Mouse (Mus musculus): ENCODE data around the gene Dnhd1.
A peak's percentile ranks its signal among the peaks of the same experiment; 100 is the strongest.
"Not testable (repeated sequence)": the region's sequence is repeated elsewhere in the genome, so short reads cannot be mapped to it uniquely, and the experiment has no call there.

The Dnhd1 gene

GRCm38 (mm10) chr7:105740089-105740795, 89.6 kb downstream of the Dnhd1 start:
- no peak for DNase-seq (ENCODE audit: low spot score)

GRCm38 (mm10) chr7:105740851-105741250, 90.2 kb downstream of the Dnhd1 start:
- no peak for DNase-seq (ENCODE audit: low spot score)

GRCm38 (mm10) chr7:105741978-105742377, 91.4 kb downstream of the Dnhd1 start:
- DNase-seq (ENCODE audit: low spot score) = no peak

GRCm38 (mm10) chr7:105742539-105743215, 92.0 kb downstream of the Dnhd1 start:
- DNase-seq (ENCODE audit: low spot score) = not testable (repeated sequence)

- DNase-seq (ENCODE audit: low spot score) = not testable (repeated sequence)
These were observed 92.8 kb downstream of the Dnhd1 start for GRCm38 (mm10) chr7:105743246-105743925.

- DNase-seq (ENCODE audit: low spot score) = peak; percentile 94
These were observed 93.4 kb downstream of the Dnhd1 start, which contains the start of gene Taf10 for GRCm38 (mm10) chr7:105743926-105744590. TSS of gene Taf10 (minus strand) at chr7:105744361.

GRCm38 (mm10) chr7:105747776-105748175, 97.1 kb downstream of the Dnhd1 start:
- no peak for DNase-seq (ENCODE audit: low spot score)

GRCm38 (mm10) chr7:105751491-105752433, 101.1 kb downstream of the Dnhd1 start, which contains the start of gene Tpp1:
TSS of gene Tpp1 (minus strand) at chr7:105752235.
- peak; percentile 94 for DNase-seq (ENCODE audit: low spot score)

- DNase-seq (ENCODE audit: low spot score) = no peak
These were observed 102.1 kb downstream of the Dnhd1 start for GRCm38 (mm10) chr7:105752716-105753115.

GRCm38 (mm10) chr7:105753281-105753680, 102.7 kb downstream of the Dnhd1 start:
- no peak for DNase-seq (ENCODE audit: low spot score)

GRCm38 (mm10) chr7:105761813-105762484, 111.3 kb downstream of the Dnhd1 start:
- no peak for DNase-seq (ENCODE audit: low spot score)

- no peak for DNase-seq (ENCODE audit: low spot score)
These were observed 112.1 kb downstream of the Dnhd1 start for GRCm38 (mm10) chr7:105762517-105763270.

GRCm38 (mm10) chr7:105764331-105764730, 113.7 kb downstream of the Dnhd1 start:
- no peak for DNase-seq (ENCODE audit: low spot score)

- no peak for DNase-seq (ENCODE audit: low spot score)
These were observed 117.1 kb downstream of the Dnhd1 start for GRCm38 (mm10) chr7:105767729-105768165.

GRCm38 (mm10) chr7:105769959-105770358, 119.3 kb downstream of the Dnhd1 start:
- DNase-seq (ENCODE audit: low spot score) = no peak
